Mouse (Mus musculus): ENCODE results near the gene Gpnmb. TPM values are rescaled to one million over a fixed set of nuclear protein-coding genes. Genes with fewer than 3 reads are reported as not detected.

Gpnmb gene
- total RNA-seq (2021): 10 to 100 TPM in 1 of 2 experiments, under 1 TPM in 1; 0.80 to 37.2 TPM
- long read RNA-seq, experiment 1, transcript Gpnmb-201 (11 exons, 3,701 nt): major isoform, 18 of 19 reads
- long read RNA-seq, experiment 1, partial matches to known transcripts: 1 of 19 reads
- long read RNA-seq, experiment 1, other reads (novel, unspliced or antisense): 0 of 19 reads
- long read RNA-seq, experiment 2, partial matches to known transcripts: 1 of 2 reads
- long read RNA-seq, experiment 2, other reads (novel, unspliced or antisense): 0 of 2 reads

DNA sequence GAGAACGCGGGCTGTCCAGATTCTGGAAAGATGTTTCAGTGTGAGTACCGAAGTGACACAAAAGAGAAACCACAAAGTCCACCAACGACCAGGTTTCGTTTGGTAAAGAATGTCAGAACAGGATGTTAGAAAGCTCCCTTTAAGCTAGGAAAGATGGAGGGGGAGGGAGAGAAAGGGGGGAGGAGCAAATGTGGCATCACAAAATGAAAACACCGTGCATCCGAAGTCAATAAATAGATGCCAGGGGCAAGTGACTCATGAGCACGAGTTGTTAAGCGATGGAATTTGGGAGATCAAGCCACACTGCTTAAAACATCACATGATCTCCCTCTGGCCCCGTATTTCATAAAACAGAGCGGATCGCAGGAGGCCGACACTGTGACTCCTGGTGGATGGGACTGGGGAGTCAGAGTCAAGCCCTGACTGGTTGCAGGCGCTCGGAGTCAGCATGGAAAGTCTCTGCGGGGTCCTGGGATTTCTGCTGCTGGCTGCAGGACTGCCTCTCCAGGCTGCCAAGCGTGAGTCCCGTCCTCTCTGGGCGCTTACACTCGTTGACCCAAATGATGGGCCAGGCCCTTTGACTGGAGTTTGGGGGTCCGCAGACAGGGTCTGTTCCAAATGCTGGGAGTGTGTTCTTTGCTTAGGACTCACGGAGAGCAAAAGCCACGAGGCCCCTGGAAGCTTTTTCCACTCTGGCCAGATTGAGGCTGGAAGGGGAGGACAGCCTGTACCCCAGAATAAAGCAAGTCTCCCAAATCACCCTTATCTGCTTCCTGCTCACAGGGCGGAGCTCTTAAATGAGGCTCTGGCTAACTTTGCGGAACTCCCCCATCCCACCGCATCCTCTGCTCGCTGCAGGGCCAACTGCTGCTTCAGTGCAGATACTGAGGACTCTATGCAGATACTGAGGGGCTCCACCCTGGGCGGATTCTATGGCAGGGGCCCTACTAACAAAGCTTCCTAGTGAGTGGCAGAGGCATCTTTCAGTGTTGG lies at the start of gene Gpnmb:
Gene Gpnmb, plus strand, starts transcription at position 272 of the 993 bp plus-strand sequence.
- no peak for DNase-seq (ENCODE audit: low spot score in 2 of 2)

DNA sequence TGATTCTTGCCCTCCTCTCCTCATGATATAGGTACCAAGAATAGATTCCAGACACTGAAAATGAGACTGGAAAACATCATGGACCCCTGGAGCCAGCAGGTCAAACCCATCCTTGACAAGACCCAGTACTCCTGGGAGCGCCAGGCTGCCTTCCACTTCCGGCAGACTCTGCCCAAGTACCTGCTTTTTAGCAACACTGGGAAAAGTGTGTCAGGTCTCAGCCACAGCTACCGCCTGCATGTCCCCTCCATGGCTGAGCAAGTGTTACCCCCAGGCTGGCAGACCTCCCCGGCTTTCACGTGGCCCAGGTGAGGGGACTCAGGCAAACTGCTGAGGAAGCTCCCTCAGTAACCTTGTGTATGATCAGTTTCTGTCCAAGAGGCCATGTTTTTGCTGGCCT lies 46.4 kb upstream of the Gpnmb start:
- DNase-seq (ENCODE audit: low spot score in 2 of 2): no peak

DNA sequence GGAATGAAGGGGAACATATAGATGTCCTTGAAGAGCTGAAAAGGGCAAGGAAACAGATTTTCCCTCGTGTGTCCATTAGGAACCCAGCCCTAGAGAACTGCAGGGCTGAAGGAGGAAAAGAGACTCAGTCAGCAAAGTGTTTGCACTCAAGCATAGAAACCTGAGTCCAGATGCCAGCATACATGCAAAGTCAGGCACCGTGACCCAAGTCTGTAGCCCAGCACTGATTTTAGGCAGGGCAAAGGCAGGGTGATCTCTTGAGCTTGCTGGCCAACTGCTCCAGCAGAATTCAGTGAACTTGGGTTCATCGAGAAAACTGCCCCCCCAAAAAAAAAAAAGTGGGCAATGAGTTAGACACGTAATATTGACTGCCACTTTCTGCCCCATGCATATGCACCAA lies 44.4 kb upstream of the Gpnmb start:
- DNase-seq (ENCODE audit: low spot score in 2 of 2): no peak

DNA sequence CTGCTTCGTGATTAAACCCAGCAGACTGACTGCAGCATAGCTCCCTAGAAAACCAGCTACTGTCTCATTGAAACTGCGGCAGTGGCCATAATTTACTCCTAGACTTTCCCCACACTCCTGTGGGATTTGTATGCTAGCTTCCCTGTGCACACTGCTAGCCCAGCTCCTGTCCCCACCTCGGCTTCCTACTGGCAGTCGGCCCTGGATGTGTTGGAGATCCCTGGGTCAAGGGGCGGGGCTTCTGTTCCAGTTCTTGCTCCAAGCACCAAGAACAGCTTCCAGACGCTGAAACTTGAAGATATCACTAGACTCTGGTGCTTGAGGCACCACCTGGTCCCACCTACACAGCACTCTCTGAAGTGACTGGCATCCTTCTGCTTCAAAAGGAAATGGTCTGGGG lies 38.2 kb upstream of the Gpnmb start:
- no peak for DNase-seq (ENCODE audit: low spot score in 2 of 2)

DNA sequence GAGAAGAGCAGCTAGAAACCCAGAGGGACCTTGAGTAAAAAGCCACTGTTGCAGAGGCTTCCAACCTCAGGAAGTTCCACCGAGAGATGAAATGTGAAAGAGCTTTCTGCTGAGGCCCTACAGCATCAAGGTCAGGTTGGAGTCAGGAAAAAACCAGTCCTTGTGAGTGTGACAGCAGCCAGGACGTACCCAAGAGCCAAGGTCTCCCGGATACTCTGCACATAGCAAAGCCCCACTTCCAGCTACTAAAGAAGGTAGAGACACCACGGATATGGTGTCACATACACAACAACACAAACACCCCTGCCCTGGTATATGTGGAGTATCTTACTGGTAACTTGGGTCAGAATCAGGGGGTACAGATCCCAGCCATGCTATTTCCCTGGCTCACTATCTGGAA lies 37.5 kb upstream of the Gpnmb start:
- no peak for DNase-seq (ENCODE audit: low spot score in 2 of 2)

DNA sequence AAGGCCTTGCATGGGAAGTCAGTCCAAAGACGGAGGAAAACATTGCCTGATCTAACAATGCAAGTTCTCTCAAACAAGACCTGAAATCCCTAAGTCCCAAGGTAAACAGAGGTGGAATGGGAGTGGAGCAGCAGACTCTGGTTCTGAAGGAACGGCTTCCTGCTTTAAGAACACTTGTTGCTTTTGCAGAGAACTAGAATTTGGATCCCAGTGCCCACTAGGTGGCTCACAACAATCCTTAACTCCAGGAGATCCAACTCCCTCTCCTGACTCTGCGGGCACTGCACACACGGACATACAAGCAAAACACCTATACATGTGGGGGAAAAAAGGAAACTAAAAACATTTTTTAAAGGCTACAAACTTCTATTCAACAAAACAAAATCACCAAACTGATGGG lies 33.0 kb upstream of the Gpnmb start:
- DNase-seq (ENCODE audit: low spot score in 2 of 2): no peak

DNA sequence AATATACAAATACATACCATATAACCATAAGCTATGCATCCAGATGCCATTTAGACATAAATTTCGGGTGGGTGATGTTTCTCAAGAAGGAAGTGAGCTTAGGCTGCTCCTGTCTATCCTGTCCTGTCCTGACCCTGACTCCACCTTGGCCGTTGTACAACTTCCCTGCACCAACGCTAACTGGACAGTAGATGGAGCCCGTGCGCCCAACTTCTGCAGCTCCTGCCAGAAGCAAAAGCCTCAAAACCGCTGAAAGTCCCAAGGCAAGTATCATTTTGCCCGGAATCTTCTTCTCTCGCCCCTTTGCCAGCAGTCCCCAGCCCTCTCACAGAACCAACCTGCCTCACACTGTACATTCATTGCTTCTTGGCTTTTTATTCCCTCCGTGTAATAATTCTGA lies 28.4 kb upstream of the Gpnmb start:
- DNase-seq (ENCODE audit: low spot score in 2 of 2): peak; percentile 36 to 51

DNA sequence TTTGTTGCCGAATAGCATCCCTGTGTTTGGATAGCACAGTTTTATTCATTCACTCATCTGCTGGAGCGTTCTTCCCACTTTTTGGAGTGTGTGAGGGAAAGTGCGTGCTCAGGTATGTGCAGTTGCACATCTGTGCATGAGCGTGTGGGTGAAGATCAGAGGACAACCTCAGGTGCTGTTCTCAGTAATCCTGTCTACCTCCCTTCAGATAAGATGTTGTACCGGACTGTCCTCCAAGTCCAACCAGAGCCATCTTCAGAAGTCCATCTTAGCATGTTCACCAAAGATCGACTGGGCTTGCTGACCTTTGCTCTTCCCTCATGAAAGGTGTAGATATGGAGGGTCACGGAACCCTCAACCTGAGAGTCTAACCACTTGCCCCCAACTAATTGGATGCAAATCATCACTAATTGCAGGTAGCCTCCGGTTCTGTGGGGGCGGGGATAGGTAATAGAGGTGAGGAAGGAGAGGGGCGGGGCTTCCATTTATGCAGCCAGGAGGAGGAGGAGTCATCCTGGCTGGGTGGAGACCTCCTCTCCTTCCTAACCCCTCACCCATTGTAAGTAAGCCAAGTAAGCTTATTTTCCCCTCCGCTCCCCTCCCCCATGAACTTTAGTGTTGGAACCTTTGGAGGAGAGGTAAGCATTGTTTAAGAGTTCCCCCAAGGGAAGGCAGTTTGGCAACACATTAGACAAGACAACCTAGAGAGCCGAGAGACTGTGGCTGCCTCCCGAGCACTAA lies 27.8 kb upstream of the Gpnmb start:
- no peak for DNase-seq (ENCODE audit: low spot score in 2 of 2)

DNA sequence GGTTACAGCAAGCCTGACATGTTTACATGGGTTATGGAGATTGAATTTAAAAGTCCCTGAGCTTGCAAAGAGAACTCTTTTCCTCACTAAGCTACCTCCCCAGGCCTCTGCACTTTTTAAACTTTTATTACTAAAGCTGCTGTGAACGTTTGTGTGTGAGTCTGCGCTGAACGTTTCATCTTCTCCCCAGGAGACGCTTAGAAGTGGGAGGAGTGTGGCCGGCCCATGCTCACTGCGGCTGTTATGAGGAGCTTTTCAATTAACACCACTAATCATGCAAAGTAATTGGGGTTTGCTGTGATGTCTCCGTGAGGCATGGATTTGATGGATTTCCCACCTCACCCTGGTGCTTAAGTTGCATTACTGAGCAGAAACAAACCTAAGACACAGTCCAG lies 27.2 kb upstream of the Gpnmb start:
- no peak for DNase-seq (ENCODE audit: low spot score in 2 of 2)

DNA sequence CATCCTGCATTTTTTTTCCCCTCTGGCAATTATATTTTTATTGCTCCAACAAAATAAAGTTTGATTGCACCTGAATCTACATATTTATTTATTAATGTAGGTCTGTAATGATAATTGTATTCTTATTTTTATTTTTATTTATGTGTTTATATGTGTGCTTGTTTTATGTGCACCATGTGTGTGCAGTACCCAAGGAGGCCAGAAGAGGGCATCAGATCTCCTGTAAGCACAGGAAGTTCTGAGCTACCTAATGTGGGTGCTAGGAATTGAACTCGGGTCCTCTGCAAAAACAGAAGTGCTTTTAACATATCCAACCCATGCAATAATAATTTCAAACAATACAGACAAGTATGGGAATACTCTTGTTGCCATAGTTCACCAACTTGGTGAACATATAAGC lies 26.7 kb upstream of the Gpnmb start:
- no peak for DNase-seq (ENCODE audit: low spot score in 2 of 2)

DNA sequence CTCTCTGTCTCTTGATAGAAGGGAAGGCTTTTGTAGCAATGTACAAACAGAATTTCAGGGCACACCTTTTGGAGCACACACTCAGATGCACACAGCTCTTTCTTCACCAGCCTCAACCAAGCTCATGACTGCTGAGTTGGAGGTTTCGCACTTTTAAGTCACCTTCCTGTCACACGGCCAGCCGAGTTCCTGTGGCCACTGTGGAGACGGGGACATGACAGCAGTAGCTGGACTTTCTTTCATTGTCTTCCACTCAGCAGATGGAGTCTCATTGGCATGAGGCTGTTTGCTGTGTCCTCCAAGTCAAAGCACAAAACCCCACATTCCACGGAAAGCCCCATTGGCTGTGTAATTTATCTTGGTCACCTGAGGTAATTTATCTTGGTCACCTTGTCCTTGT lies 25.2 kb upstream of the Gpnmb start:
- DNase-seq (ENCODE audit: low spot score in 2 of 2): no peak

DNA sequence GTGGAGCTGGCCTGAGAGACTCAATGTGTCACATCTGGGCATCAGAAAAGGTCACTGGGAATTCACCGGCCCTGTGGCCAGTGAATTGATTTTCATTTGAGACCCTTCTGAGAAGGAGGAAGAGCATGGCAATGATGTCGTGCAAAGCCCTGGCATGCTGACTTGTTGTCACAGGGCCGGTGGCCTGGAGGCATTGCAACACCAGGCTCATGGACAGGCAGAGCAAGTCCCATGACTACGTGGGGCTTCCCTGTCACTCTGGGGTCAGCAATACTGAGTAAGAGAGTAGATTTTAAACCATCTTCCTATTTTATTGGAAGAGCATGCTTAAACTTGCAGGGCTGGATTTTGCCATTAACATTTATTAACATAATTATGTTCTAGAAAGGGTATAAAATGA lies 23.3 kb upstream of the Gpnmb start:
- no peak for DNase-seq (ENCODE audit: low spot score in 2 of 2)

DNA sequence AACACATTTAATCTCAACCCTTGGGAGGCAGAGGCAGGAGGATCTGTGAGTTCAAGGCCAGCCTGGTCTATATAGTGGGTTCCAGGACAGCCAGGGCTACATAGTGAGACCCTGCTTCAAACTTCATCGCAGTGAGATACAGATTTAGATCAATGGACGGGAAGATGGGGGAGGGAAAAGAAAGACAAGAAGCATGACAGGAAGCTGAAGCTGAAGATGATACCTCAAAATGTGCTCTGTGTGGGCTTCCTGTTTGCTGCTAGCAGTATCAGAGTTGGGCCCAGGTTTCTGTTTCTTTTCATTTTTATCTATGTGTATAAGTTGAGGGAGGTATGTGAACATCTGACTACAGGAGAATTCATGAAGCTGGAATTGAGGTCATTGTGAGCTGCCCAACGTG lies 22.9 kb upstream of the Gpnmb start:
- no peak for DNase-seq (ENCODE audit: low spot score in 2 of 2)

DNA sequence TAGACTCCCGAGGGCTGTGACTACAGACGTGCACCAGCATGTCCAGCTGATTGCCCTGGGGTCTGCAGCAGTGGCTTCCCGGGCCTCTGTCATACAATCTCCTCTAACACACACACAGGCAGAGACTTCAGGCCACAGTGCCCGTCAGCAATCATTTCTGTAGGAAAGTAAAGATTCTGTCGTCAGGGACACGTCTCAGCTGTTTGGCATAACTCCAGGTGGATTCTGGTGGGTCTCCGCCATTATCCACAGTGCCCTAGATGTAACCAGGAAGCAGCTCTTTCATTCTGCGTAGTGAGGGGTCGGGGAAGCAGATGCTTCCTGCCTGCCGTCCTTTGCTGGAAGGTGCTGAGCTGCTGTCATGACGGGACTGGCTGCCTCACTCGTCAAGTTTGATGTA lies 19.2 kb upstream of the Gpnmb start:
- DNase-seq (ENCODE audit: low spot score in 2 of 2): no peak

DNA sequence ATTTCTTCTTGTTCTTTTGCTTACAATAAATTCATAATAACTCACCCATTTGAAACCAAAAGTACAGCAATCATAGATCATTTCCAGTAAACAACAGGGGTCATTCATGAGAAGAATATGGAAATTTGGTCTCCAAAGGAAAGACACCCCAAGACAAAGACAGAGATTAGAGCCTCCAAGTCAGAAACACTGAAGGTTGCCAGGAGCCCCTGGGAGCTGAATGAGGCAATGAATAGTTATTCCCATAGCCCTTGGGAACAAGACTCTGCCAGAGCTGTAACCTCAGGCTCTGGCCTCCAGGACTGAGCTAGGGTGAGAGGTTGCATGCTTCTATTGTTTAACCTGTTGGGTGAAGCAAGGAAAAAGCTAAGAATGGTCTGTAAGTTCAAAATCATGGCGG lies 17.0 kb upstream of the Gpnmb start:
- no peak for DNase-seq (ENCODE audit: low spot score in 2 of 2)

DNA sequence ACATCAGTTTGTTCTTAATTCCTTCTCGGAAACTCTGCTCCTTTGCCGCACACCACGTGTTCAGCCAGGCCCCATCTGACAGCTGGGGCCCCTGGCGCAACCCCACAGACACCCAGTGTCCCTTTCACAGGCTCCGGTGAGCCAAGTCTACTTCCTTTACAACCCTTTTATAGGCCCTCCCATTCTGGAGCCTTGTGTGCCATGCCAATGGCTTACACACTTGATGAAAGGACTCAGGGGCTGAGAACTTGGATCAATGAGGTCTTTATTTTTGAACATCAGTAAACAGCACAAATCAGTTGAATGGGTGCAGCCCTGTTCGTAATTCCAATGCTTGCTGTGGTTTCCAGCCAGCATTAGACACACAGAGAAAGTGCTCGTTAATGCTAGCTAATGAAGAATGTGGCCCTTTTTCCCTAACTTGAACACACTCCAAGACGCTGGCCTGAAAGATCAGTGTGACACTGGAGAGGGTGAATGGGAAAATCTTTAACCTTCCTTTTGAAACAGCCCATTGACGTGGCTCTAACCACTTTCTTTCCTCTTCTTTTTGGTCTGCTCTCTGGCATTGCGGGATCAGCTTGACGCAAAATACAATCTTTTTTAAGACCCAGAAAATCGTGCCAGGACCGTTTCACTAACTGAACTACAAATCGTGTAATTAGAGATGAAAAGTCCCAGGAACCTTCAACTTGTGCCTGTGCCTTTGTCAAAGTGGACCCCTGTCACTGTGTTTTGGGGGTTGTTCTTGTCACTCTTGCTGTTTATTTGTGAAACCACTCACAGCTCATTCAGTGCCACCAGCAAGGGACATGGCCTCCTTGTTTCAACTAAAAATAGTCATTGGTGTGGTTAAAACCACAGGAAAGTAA lies 15.0 kb upstream of the Gpnmb start:
- no peak for DNase-seq (ENCODE audit: low spot score in 2 of 2)

DNA sequence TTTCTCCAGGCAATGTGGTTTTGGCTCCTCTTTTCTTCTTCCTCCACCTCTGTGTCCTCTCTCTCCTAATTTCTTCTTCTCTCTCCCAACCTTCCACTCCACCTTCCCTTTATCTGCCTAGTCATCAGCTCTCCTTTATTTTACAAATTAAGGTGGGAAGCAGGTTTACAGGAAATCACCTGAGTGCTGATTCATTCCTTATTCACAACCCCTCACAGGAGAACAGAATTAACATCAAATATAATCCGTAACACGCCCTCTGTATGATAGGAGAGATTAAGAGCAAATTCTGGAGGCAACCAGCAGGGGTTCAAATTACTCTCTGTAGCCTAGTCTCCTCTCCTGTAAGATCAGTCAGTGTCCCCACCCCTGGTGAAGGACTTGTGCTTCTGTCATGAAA lies 14.0 kb upstream of the Gpnmb start:
- no peak for DNase-seq (ENCODE audit: low spot score in 2 of 2)

DNA sequence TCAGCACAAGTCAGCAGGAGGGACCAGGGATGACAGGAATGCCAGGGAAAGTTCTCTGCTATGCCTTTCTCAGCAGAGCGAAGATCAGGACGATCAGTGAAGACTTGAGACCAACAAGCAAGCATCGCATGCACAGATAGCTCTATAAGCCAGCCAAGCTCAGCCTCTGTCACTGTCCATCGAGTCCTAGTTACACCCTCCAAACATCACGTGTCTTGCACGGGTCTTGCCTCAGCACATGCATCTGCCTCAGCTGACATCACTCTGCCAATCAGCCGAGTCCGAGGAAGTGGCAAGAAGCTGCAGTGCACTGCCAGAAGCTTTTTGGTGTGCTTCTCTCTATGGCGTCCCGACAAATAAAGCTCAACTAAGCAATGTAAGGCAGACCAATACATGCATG lies 13.0 kb upstream of the Gpnmb start:
- no peak for DNase-seq (ENCODE audit: low spot score in 2 of 2)

DNA sequence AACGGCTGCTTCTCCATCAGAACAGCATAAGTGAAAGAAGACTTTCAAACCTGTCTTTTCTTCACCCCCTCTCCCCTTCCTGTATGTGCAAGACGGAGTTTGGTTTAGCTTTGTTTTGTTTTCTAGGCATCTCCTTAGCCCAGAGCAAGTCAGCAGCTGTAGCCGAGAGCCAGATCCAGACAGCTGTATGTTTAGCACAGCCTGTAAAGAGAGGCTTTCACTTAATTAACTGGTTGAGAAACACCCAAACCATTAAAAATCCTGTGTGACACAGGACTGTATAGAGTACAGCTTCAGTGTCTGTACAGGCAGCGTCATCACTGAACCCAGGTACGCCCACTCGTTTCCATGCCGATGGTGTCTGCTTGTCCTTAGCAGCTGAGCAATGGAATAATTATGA lies 11.1 kb upstream of the Gpnmb start:
- DNase-seq (ENCODE audit: low spot score in 2 of 2): no peak

DNA sequence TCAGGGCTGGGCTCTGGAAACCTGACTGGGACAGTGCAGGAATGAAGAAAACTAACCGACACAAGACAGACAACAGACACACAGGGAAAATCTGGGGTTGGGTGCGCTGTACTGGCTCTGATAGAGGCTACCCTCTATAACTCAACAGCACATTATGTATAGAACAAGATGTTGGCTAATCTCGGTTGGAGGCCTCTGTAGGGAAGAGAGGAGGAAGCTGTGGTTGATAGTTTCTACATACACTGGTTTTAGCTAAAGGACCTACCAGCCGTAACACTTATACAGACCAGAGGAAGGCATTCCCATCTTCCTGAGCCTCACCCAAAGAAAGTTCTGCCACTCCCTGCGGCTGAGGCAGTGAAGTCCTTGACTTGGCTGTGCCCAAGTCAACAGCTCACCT lies 9.8 kb upstream of the Gpnmb start:
- DNase-seq (ENCODE audit: low spot score in 2 of 2): no peak

DNA sequence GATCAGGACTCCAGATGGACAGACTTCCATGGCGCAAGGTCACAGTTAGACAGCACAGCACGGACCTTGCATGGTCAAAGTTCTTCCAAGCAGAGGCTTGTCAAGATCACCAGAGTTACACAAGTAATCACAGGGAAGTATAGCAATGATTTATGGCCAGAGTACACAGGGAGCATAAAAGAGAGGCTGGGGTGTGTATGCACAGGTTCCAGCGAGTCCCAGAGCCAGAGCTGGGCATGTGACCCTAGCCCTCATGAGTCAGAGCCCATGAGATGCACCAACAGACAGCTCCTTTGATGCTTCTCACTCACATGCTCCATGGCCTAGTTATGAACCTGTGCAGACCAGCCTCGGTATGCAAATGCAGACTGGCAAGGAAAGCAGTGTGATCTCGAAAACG lies 8.3 kb upstream of the Gpnmb start:
- no peak for DNase-seq (ENCODE audit: low spot score in 2 of 2)
